Mouse (Mus musculus) megakaryocyte progenitor cell, adult 5-6 weeks (primary cell): ENCODE measurements around the gene Calm1. TPM values are rescaled to one million over a fixed set of nuclear protein-coding genes. Genes with fewer than 3 reads are reported as not detected.

ENCODE experiments used
- ATAC-seq: replicated peaks from 2 replicates; pipeline ENCODE4 v1.8.0; 2016; ENCODE audit warnings: mild to moderate bottlenecking, moderate TSS enrichment, inconsistent platforms; ENCODE audit not compliant: poor library complexity
- total RNA-seq, 2 experiments: library from RNA; stranded (forward) in 1 of 2; stranded (reverse) in 1 of 2; fragments of 157-497, 149-512 nt in 1 of 2; fragments of 200-1000 nt in 1 of 2; gene quantifications; 2 replicates each; pipeline versions ENCODE4 v1.2.3 to v1.2.4; 2015 to 2017

The Calm1 gene
- total RNA-seq, 2 experiments from 2014 or later, result 340 to 536 TPM

GRCm38 (mm10) chr12:100221608-100222321, 22.5 kb downstream of the Calm1 start:
- ATAC-seq, result no peak

GRCm38 (mm10) chr12:100222322-100222993, 23.2 kb downstream of the Calm1 start:
- no peak for ATAC-seq

GRCm38 (mm10) chr12:100223531-100223930, 24.3 kb downstream of the Calm1 start:
- ATAC-seq, result no peak

- ATAC-seq, result no peak
Measured at GRCm38 (mm10) chr12:100225196-100225595, 26.0 kb downstream of the Calm1 start.

- no peak for ATAC-seq
Measured at GRCm38 (mm10) chr12:100226073-100226472, 26.8 kb downstream of the Calm1 start.

GRCm38 (mm10) chr12:100226621-100227020, 27.4 kb downstream of the Calm1 start:
- no peak for ATAC-seq

- ATAC-seq, result no peak
Measured at GRCm38 (mm10) chr12:100228041-100228725, 28.9 kb downstream of the Calm1 start.

- ATAC-seq, result no peak
Measured at GRCm38 (mm10) chr12:100234201-100234600, 35.0 kb downstream of the Calm1 start.

- ATAC-seq, result no peak
Measured at GRCm38 (mm10) chr12:100234919-100235318, 35.7 kb downstream of the Calm1 start.

GRCm38 (mm10) chr12:100235423-100235822, 36.2 kb downstream of the Calm1 start:
- no peak for ATAC-seq

GRCm38 (mm10) chr12:100239404-100239803, 40.2 kb downstream of the Calm1 start:
- ATAC-seq, result no peak

- ATAC-seq, result no peak
Measured at GRCm38 (mm10) chr12:100239807-100240206, 40.6 kb downstream of the Calm1 start.

GRCm38 (mm10) chr12:100241911-100242796, 42.9 kb downstream of the Calm1 start:
- ATAC-seq, result peak; percentile 78

GRCm38 (mm10) chr12:100244580-100244979, 45.3 kb downstream of the Calm1 start:
- ATAC-seq, result no peak

- no peak; the same call in 1 of the 2 replicates for ATAC-seq
Measured at GRCm38 (mm10) chr12:100249170-100249569, 49.9 kb downstream of the Calm1 start.

GRCm38 (mm10) chr12:100254471-100254870, 55.2 kb downstream of the Calm1 start:
- ATAC-seq, result no peak

- no peak for ATAC-seq
Measured at GRCm38 (mm10) chr12:100255441-100255949, 56.3 kb downstream of the Calm1 start.

GRCm38 (mm10) chr12:100257779-100258178, 58.5 kb downstream of the Calm1 start:
- ATAC-seq, result no peak
